Mouse (Mus musculus) neural tube, embryonic 15.5 days (tissue): ENCODE data around the gene Rab8b. TPM values are rescaled to one million over a fixed set of nuclear protein-coding genes. Genes with fewer than 3 reads are reported as not detected.

Experiments used
- ATAC-seq: fragments of 200-750 bp; cut with Nextera tagmentation; 2 replicates; pipeline ENCODE4 v1.8.0; 2017; ENCODE audit warnings: mild to moderate bottlenecking, moderate TSS enrichment, moderate library complexity; ENCODE audit not compliant: low FRiP score
- H3K27ac ChIP-seq: fragments of 300-500 bp; sonication (generic); replicated peaks from 2 replicates; pipeline ENCODE4 v1.5.1; 2015; ENCODE audit warnings: mild to moderate bottlenecking, inconsistent platforms
- H3K27me3 ChIP-seq: fragments of 300-500 bp; sonication (generic); replicated peaks from 2 replicates; pipeline ENCODE4 v1.6.1; 2015; ENCODE audit warnings: inconsistent platforms
- H3K36me3 ChIP-seq: fragments of 300-500 bp; sonication (generic); 2 replicates; pipeline ENCODE4 v1.6.1; 2015; ENCODE audit warnings: inconsistent platforms
- H3K4me1 ChIP-seq: fragments of 300-500 bp; sonication (generic); 2 replicates; pipeline ENCODE4 v1.6.1; 2015; ENCODE audit warnings: inconsistent platforms
- H3K4me2 ChIP-seq: fragments of 300-500 bp; sonication (generic); 2 replicates; pipeline ENCODE4 v1.6.1; 2015; ENCODE audit warnings: inconsistent platforms, mild to moderate bottlenecking, moderate library complexity
- H3K4me3 ChIP-seq: fragments of 300-500 bp; sonication (generic); replicated peaks from 2 replicates; pipeline ENCODE4 v1.5.1; 2015; ENCODE audit warnings: mild to moderate bottlenecking, inconsistent platforms
- H3K9ac ChIP-seq: fragments of 300-500 bp; sonication (generic); replicated peaks from 2 replicates; pipeline ENCODE4 v1.6.1; 2015; ENCODE audit warnings: mild to moderate bottlenecking, inconsistent platforms
- H3K9me3 ChIP-seq: fragments of 300-500 bp; sonication (generic); replicated peaks from 2 replicates; pipeline ENCODE4 v1.6.1; 2016; ENCODE audit warnings: inconsistent platforms
- WGBS: fragments of 180-500 bp; shearing (Covaris S2); methylation state at CpG from one replicate; pipeline ENCODE4 v1.1.7; 2015; ENCODE audit warnings: mixed read lengths; 5-methylcytosine and 5-hydroxymethylcytosine counted together
- polyA plus RNA-seq: library from polyadenylated mRNA; unstranded; fragments of >200 nt; fragmentation: Nextera tagmentation; extraction: Ambion mirVana; gene quantifications from 2 replicates; pipeline ENCODE4 v1.2.1, GENCODE M21; 2015

Rab8b gene
- polyA plus RNA-seq, 1 experiment from 2014 or later = 30.8 TPM

DNA sequence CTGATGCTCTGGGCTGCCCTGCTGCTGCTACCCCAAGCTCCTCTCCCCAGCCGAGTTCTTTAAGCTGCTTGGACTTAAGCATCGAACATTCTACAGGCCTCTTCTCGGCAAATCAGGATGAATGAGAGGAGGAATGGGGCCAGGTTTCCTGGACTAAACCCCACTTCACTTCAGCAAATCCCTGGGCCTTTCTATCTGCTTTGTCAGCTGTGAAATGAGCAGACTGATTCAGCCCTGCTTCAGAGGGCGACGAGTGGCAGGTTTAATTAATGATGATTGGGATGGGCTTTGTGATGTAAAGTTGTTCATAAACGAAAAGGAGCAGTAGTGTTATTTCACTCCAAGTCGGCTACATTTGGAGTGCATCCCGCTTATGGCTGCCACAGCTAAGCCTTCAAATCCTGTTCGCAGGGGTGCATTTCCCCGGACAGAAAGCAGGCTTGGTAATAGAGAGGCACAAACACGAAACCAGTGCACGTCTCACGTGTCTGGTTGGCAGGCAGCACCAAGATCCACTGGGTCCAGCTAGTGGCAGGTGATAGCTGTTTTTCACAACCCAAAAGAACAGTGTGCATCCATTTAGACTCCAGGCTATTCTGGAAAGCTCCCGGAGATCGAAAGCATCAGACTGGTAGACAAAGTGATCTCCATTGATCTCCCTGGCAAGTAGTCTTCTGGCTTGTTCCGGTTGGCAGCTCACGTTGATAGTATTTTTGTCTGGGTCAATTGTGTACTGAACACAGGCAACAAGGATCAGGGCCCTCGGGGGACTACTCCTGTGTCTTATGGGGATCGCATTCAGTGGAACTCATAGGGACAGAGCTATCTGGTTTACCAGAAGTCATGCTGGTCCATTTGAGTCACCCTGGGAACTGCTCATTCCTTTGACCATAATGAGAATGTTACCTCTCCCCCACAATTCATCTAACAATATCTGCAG, 14.7 kb upstream of the Rab8b start:
- Histone ChIP-seq H3K4me3 (no peak overlapping the region), H3K4me1 (peaks cover 12% of the 10 kb centered on the region), H3K9me3 (no peaks in the 10 kb centered on the region), H3K4me2 (0 out of 2 replicates have a peak overlapping the region, but pooled peaks have one; percentile 13), H3K27ac (peak overlapping the region; percentile 65), H3K36me3 (no peaks in the 10 kb centered on the region), H3K27me3 (no peaks in the 10 kb centered on the region), H3K9ac (no peak overlapping the region)
- WGBS = 24% methylated on average over 19 of the region's 19 CpGs
- peak; percentile 68; the same call in 1 of the 2 replicates for ATAC-seq

DNA sequence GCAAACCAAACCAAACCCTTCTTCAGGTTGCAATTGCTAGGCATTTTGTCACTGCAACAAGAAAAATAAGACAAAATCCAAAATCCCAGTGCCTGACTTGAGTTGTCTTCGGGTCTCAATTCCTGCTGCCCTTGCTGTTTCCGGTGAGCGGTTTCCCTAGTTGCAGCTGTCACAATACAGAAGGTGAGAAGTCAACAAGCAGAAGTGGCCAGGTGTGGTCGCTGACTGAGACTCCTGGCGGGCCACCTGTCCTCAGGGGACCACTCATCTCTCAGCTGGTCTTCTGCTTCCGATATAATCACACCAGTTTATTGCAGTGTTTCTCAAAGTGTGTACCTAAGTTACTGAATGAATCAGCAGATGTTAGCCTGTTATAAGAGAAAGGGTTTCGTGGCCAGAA, 10.9 kb upstream of the Rab8b start:
- no peaks in the 10 kb centered on the region for H3K9me3 ChIP-seq
- no peak overlapping the region for H3K4me3 ChIP-seq
- no peaks in the 10 kb centered on the region for H3K36me3 ChIP-seq
- H3K9ac ChIP-seq = no peak overlapping the region
- H3K4me2 ChIP-seq = no peak overlapping the region
- ATAC-seq = no peak
- WGBS = 69% methylated on average over 7 of the region's 7 CpGs
- no peak overlapping the region for H3K27ac ChIP-seq
- H3K27me3 ChIP-seq = no peaks in the 10 kb centered on the region
- peaks cover 16% of the 10 kb centered on the region for H3K4me1 ChIP-seq

DNA sequence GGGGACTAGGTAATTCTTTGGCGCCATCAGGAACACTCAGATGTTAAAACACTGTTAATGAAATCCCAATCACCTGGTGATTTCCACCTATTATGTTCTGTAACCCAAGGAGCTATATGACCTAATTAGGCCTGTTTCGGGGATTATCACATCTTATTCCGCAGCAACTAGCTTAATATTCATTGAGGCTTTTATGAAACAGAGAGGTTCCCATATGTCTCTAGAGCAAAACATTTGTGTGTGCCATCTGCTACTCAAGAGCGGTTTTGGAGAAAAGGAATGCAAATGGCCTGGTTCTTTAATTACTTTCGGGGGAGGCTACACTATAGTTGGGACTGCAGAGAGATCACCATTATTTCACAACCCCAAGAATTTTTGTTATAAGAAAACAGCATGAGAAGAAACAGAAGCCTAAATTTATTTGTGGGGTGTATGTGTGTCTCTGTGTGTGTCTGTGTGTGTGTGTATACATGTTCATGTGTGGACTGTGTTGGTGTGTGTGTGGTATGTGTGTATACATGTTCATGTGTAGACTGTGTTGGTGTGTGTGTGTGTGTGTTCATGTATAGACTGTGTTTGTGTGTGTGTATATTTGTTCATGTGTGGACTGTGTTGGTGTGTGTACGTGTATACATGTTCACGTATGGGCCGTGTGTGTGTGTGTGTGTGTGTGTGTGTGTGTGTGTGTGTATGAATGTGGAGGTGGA, 8.4 kb upstream of the Rab8b start:
- no peak for ATAC-seq
- Histone ChIP-seq H3K27ac (no peak overlapping the region), H3K4me3 (no peak overlapping the region), H3K27me3 (no peaks in the 10 kb centered on the region), H3K4me2 (no peak overlapping the region), H3K9me3 (no peaks in the 10 kb centered on the region), H3K4me1 (0 out of 2 replicates have a peak, but pooled peaks cover 5% of the 10 kb centered on the region), H3K9ac (no peak overlapping the region), H3K36me3 (no peaks in the 10 kb centered on the region)
- 54% methylated on average over 8 of the region's 8 CpGs for WGBS

- Histone ChIP-seq H3K4me2 (no peak overlapping the region), H3K27me3 (no peaks in the 10 kb centered on the region), H3K27ac (no peak overlapping the region), H3K4me1 (0 out of 2 replicates have a peak, but pooled peaks cover 6% of the 10 kb centered on the region), H3K9me3 (no peaks in the 10 kb centered on the region), H3K4me3 (no peak overlapping the region), H3K9ac (no peak overlapping the region), H3K36me3 (no peaks in the 10 kb centered on the region)
- WGBS = 91% methylated on average over 3 of the region's 3 CpGs
- no peak for ATAC-seq
Measured at GRCm38 (mm10) chr9:66925853-66926252, 6.4 kb upstream of the Rab8b start.

GRCm38 (mm10) chr9:66922076-66922475, 2.6 kb upstream of the Rab8b start:
- Histone ChIP-seq H3K36me3 (no peaks in the 10 kb centered on the region), H3K9ac (no peak overlapping the region), H3K27me3 (no peaks in the 10 kb centered on the region), H3K4me1 (peaks cover 23% of the 10 kb centered on the region), H3K4me3 (no peak overlapping the region), H3K9me3 (no peaks in the 10 kb centered on the region), H3K27ac (no peak overlapping the region), H3K4me2 (no peak overlapping the region)
- 95% methylated on average over 1 of the region's 1 CpGs for WGBS
- ATAC-seq = no peak

DNA sequence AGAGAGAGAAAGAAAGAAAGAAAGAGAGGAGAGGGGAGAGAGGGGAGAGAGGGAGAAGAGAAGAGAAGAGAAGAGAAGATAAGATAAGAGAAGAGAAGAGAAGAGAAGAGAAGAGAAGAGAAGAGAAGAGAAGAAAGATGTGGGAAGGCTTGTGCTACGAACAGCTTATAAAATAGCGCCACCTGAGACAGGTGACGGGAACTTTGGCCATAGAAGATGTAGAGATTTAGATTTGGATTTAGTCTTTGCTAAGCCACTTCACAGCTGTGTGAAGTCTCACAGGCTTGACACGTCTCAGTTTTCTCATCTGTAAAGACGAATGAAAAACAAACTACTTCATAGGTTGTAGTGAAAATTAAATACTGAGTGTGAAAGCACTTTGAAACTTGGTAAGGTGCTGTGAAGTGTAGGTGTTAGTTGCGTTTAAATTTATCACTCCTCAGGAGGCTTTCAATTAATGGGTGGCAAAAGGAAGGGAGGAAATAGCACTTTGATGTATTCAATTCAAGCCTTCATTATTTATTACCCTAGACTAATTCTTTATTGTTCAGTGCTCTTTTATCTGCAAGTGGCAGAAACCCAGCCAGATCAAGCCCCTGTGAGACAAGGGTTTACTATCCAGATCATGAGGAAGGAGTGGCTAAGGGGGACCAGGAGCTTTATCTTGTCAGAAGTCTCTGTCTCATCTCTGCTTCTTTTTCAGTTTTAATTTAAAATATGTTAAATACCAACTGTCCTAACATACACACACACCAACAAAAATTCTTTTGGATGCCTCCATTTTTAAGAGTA, 1.2 kb upstream of the Rab8b start:
- Histone ChIP-seq H3K36me3 (no peaks in the 10 kb centered on the region), H3K9me3 (no peaks in the 10 kb centered on the region), H3K27ac (no peak overlapping the region), H3K4me2 (peak overlapping the region; percentile 84), H3K27me3 (no peaks in the 10 kb centered on the region), H3K4me1 (peaks cover 32% of the 10 kb centered on the region), H3K4me3 (peak overlapping the region; percentile 94; the same call in 1 of the 2 replicates), H3K9ac (no peak overlapping the region)
- 2% methylated on average over 6 of the region's 6 CpGs for WGBS
- no peak for ATAC-seq

GRCm38 (mm10) chr9:66919981-66920380, 494 bp upstream of the Rab8b start:
- no peaks in the 10 kb centered on the region for H3K36me3 ChIP-seq
- H3K4me1 ChIP-seq = peaks cover 38% of the 10 kb centered on the region
- peak overlapping the region; percentile 47 for H3K9ac ChIP-seq
- no peaks in the 10 kb centered on the region for H3K27me3 ChIP-seq
- no peaks in the 10 kb centered on the region for H3K9me3 ChIP-seq
- H3K4me3 ChIP-seq = peak overlapping the region; percentile 94
- H3K27ac ChIP-seq = peak overlapping the region; percentile 95
- peak overlapping the region; percentile 84 for H3K4me2 ChIP-seq
- peak; percentile 58 for ATAC-seq
- under 1% methylated on average over 14 of the region's 14 CpGs for WGBS

DNA sequence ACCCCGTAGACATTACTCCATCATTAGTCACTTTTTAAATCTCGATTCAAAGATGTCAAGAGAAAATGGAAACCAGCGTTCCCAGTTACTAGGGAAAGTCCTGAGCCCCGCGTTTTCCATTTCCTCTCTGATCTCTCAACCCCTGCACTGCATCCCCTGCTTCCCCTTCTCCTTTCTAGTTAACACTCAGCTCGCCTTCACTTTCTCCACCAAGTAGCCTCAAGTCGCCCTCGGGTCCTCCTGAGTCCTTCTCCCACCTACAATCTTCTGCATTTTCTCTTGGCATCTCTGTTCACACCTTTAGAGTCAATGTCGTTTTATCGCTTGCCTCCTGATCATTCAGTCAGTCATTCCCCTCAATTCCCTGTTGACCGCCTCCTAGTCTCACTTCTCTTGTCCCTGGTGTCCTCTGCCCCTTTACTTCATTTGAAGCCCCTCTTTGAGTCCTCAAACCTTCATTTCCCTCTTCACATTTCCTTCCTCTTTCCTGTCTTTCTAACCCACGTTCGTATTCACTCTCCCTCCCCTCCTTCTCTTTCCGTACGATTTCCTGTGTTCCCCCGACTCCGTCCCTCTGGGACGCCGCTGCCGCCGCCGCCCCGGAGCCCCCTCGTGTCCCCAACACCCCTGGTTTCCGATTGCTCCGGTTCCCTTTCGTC, 686 bp downstream of the Rab8b start:
- H3K36me3 ChIP-seq = no peaks in the 10 kb centered on the region
- peaks cover 44% of the 10 kb centered on the region for H3K4me1 ChIP-seq
- no peak for ATAC-seq
- H3K4me3 ChIP-seq = peak overlapping the region; percentile 94
- peak overlapping the region; percentile 88 for H3K9ac ChIP-seq
- H3K9me3 ChIP-seq = no peaks in the 10 kb centered on the region
- peak overlapping the region; percentile 95 for H3K27ac ChIP-seq
- WGBS = 3% methylated on average over 27 of the region's 27 CpGs
- peak overlapping the region; percentile 84 for H3K4me2 ChIP-seq
- no peaks in the 10 kb centered on the region for H3K27me3 ChIP-seq

DNA sequence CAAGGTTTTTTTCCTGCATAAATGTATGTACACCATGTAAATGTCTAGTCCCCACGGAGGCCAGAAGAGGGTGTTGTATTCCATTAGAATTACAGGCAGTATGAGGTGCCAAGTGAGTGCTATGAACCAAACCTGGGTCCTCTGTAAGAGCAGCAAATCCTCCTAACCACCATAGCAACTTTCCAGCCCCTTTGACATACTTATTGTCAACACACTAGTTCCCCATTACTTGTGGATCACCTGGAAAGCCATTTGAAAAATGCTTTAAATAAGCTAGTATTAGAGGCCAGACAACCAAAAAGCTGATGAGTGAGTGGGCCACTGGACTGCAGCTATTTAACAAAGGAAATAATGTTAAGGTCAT, 1.6 kb downstream of the Rab8b start:
- WGBS = 72% methylated on average over 1 of the region's 1 CpGs
- no peaks in the 10 kb centered on the region for H3K9me3 ChIP-seq
- peaks cover 51% of the 10 kb centered on the region for H3K4me1 ChIP-seq
- H3K4me2 ChIP-seq = peak overlapping the region; percentile 84
- no peak overlapping the region for H3K27ac ChIP-seq
- ATAC-seq = no peak
- no peaks in the 10 kb centered on the region for H3K36me3 ChIP-seq
- 0 out of 2 replicates have a peak overlapping the region, but pooled peaks have one; percentile 88 for H3K9ac ChIP-seq
- peak overlapping the region; percentile 94 for H3K4me3 ChIP-seq
- no peaks in the 10 kb centered on the region for H3K27me3 ChIP-seq

DNA sequence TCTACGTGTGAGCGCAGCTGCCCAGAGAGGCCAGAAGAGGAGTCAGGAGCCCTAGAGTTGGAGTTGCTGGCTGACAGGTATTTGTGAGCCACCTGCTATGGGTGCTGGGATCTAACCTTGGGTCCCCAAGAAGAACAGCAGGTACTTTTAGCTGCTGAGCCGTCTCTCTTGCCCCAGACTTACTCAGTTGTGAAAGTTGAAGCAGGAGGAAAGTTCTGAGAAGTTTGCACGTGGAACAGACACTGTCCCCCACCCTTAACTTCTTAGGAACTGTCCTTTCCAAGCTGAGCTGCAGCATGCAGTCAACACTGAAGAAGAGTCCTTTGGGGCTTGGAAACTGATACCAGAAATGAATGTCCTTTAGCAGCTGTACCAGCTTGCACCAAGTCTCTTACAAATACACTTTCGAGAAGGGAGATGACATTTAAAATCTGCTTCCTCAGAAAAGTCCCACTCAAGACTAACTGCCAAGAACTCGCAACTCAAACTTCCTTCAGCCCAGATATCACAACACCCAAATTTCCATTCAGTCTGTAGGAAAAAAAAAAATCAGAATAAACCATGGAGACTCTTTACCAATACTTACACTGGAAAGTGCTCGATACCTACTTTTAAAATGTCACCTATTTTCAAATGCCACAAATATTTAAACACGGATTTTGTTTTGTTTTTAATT, 2.1 kb downstream of the Rab8b start:
- no peak overlapping the region for H3K27ac ChIP-seq
- no peak for ATAC-seq
- no peaks in the 10 kb centered on the region for H3K27me3 ChIP-seq
- H3K36me3 ChIP-seq = no peaks in the 10 kb centered on the region
- peaks cover 56% of the 10 kb centered on the region for H3K4me1 ChIP-seq
- WGBS = 93% methylated on average over 8 of the region's 8 CpGs
- H3K9me3 ChIP-seq = no peaks in the 10 kb centered on the region
- no peak overlapping the region for H3K4me3 ChIP-seq
- peak overlapping the region; percentile 84 for H3K4me2 ChIP-seq
- no peak overlapping the region for H3K9ac ChIP-seq
